20 mouse cellular contexts compared by ENCODE assay signal in the genomic region with DNA sequence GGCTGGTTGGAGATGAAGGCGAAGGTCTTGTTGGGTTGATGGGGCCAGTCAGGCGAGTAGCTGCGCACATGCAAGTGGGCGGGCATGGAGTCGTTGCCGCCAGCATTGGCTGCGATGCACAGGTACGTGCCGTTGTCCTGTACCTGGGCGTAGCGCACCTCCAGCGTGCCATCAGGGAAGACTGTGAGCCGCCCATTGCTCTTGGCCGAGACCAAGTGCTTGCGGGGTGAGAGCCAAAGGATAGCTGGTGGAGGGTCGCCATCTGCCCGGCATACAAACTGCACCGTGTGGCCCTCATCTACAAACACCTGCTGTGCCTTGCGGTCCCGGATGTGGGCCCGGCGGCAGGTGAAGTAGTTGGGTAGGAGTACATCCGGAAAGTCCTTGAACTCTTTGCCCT.
DNase-seq lines count a peak whose midpoint lies in the region; TF ChIP-seq lines count a peak whose summit lies in the region.
"Had no signal": no experiment of that assay in that cellular context is flagged by ENCODE, and none has a peak within 500 bp of the region (broad histone marks: within the 10 kb centered on the region; RNA-seq: fewer than 3 reads in every experiment).

No protein-coding gene starts in this region.

- H3K36me3 ChIP-seq in testis, adult 2 months (ENCODE audit: control insufficient read depth, insufficient read depth, low read length) = no peaks in the 10 kb centered on the region
- H3K36me3 ChIP-seq in ES-Bruce4 (ENCODE audit: control insufficient read depth, insufficient read depth, low read length, poor library complexity, severe bottlenecking) = no peaks in the 10 kb centered on the region
- H3K36me3 ChIP-seq: embryonic facial prominence, embryonic 12.5 days had no signal

- no peaks in the 10 kb centered on the region for H3K27me3 ChIP-seq in testis, adult 2 months (ENCODE audit: control insufficient read depth, insufficient read depth, low read length)
- no peaks in the 10 kb centered on the region for H3K27me3 ChIP-seq in ES-Bruce4 (ENCODE audit: control insufficient read depth, insufficient read depth, low read length, poor library complexity, severe bottlenecking)
- H3K27me3 ChIP-seq: CH12.LX had no signal

- no peak for TF ChIP-seq EP300 in ES-Bruce4 (IDR thresholded peaks at IDR 0.05; ENCODE audit: insufficient read depth, low read depth, low read length)

- H3K4me3 ChIP-seq in testis, adult 2 months (ENCODE audit: control insufficient read depth, low read depth, low read length) = peak overlapping the region; percentile 17
- H3K4me3 ChIP-seq in ES-Bruce4 (ENCODE audit: low read depth, low read length) = peak overlapping the region; percentile 22
- H3K4me3 ChIP-seq: embryonic facial prominence, embryonic 12.5 days; embryonic facial prominence, embryonic 15.5 days; heart, adult 2 months; hindbrain, embryonic 12.5 days; hindbrain, embryonic 15.5 days had no signal

- H3K9me3 ChIP-seq in ES-Bruce4 (replicated peaks; ENCODE audit: control insufficient read depth, insufficient read depth, low read length, poor library complexity, severe bottlenecking) = no peaks in the 10 kb centered on the region
- H3K9me3 ChIP-seq: embryonic facial prominence, embryonic 12.5 days; embryonic facial prominence, embryonic 15.5 days; hindbrain, embryonic 12.5 days; hindbrain, embryonic 15.5 days had no signal

- no peak overlapping the region for H3K27ac ChIP-seq in testis, adult 2 months (ENCODE audit: control insufficient read depth, insufficient read depth, low read depth, low read length)
- H3K27ac ChIP-seq in ES-Bruce4 (ENCODE audit: insufficient read depth, low read length) = no peak overlapping the region
- H3K27ac ChIP-seq: embryonic facial prominence, embryonic 12.5 days; embryonic facial prominence, embryonic 15.5 days; heart, adult 2 months; hindbrain, embryonic 12.5 days; hindbrain, embryonic 15.5 days had no signal

- H3K4me1 ChIP-seq in testis, adult 2 months (ENCODE audit: control insufficient read depth, insufficient read depth, low read length) = peaks cover 3% of the 10 kb centered on the region; the same call in 1 of the 2 replicates
- H3K4me1 ChIP-seq in ES-Bruce4 (ENCODE audit: control insufficient read depth, insufficient read depth, low read length) = peaks cover 4% of the 10 kb centered on the region

- H3K9ac ChIP-seq in ES-Bruce4 (ENCODE audit: low read depth, poor library complexity, severe bottlenecking) = no peak overlapping the region
- H3K9ac ChIP-seq: embryonic facial prominence, embryonic 12.5 days; embryonic facial prominence, embryonic 15.5 days; forebrain, postnatal 0 days; hindbrain, embryonic 12.5 days; hindbrain, embryonic 15.5 days had no signal

- no peak for TF ChIP-seq CTCF in testis, adult 2 months (IDR thresholded peaks at IDR 0.05; ENCODE audit: control insufficient read depth, insufficient read depth, insufficient replicate concordance, low read depth, low read length)
- no peak for TF ChIP-seq CTCF in ES-Bruce4 (IDR thresholded peaks at IDR 0.05; ENCODE audit: low read depth, low read length)

- no peak for TF ChIP-seq POLR2A in testis, adult 2 months (IDR thresholded peaks at IDR 0.05; ENCODE audit: control insufficient read depth, low read depth, low read length)
- TF ChIP-seq POLR2A in ES-Bruce4 (IDR thresholded peaks at IDR 0.05; ENCODE audit: insufficient read depth, low read length) = no peak

- peak; percentile 88 for DNase-seq in heart, adult 11 months
- DNase-seq in heart, adult 8-10 months (ENCODE audit: low spot score) = no peak
- DNase-seq in testis, postnatal 10 days (ENCODE audit: low spot score) = no peak
- DNase-seq in ZHBTc4 (ENCODE audit: low read depth, low spot score) = peak; percentile 52
- DNase-seq in urinary bladder, adult 2 months (ENCODE audit: low spot score) = no peak
- DNase-seq: adrenal gland, adult 8-10 months; adrenal gland, postnatal 25 days; B cell, adult 2 months; cerebellum, adult 18-20 months; cerebellum, adult 9-10 months; forebrain, postnatal 0 days; gastrocnemius, postnatal 25 days; heart, adult 2 months had no signal

Comparison
In these comparisons a context has a peak if more than half of its experiments do, and no peak if none do; other contexts are left out.
1. DNase-seq: peak in heart, adult 11 months (single experiment) and ZHBTc4 (single experiment); none in heart, adult 8-10 months (single experiment), testis, postnatal 10 days (single experiment) and urinary bladder, adult 2 months (single experiment).